Mouse (Mus musculus): Measurements from ENCODE around the gene Ntng1. TPM values are rescaled to one million over a fixed set of nuclear protein-coding genes. Genes with fewer than 3 reads are reported as not detected.
"Not testable (repeated sequence)": the region's sequence is repeated elsewhere in the genome, so short reads cannot be mapped to it uniquely, and the experiment has no call there.

The Ntng1 gene
- polyA plus RNA-seq, 1 experiment from 2014 or later = 22.5 TPM

DNA sequence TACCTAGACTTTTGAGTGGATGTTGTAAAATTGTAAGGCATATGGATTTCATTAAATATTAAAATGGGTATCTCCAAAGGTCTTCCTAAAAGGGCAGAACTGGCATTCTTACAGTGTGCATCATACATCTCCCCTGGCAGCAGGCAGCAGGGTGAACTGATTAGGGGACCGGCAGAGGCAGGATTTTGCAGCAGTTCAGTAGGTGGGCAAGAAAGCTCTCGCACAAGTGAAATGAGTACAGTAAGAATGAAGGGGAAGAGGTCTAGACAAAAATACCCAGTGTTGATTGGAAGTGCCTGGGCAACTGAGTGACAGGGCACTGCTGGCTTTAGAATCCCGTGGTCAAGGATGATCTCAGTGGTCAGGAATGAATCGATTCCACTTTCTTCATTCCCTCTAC lies 378.7 kb downstream of the Ntng1 start:
- Histone ChIP-seq H3K27ac (ENCODE audit: low read depth, low read length) (no peak overlapping the region), H3K36me3 (ENCODE audit: control insufficient read depth, insufficient read depth, low read length) (no peaks in the 10 kb centered on the region), H3K4me3 (ENCODE audit: low read depth, low read length) (no peak overlapping the region), H3K9me3 (ENCODE audit: control insufficient read depth, low read length) (no peaks in the 10 kb centered on the region), H3K4me2 (ENCODE audit: low read depth, low read length) (no peak overlapping the region), H3K9ac (replicated peaks; ENCODE audit: low read depth, low read length) (no peak overlapping the region), H3K27me3 (ENCODE audit: control insufficient read depth, insufficient read depth, low read length) (no peaks in the 10 kb centered on the region), H3K4me1 (ENCODE audit: control insufficient read depth, insufficient read depth, low read length) (no peaks in the 10 kb centered on the region)
- ATAC-seq (ENCODE audit: low read depth) = no peak
- 79% methylated on average over 4 of the region's 4 CpGs for WGBS

DNA sequence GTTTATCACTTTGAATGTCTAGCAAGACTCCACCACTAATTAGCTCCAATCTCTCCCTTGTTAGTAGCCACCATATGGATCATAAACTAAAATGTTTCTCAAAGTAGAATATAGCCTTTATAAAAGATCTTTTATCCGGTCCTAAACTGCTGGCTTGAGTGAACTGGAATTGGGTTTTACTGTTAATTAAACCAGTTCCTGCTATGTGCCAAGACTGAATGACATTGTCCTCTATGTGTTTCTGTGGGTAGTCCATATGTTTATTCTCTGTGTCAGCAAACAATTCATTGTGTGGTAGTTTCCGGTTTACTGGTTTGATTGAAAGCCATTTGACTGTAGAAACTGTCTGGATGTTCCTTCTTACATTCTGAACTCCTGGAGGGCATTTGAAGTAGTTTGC lies 387.4 kb downstream of the Ntng1 start:
- Histone ChIP-seq H3K9ac (replicated peaks; ENCODE audit: low read depth, low read length) (no peak overlapping the region), H3K9me3 (ENCODE audit: control insufficient read depth, low read length) (no peaks in the 10 kb centered on the region), H3K4me2 (ENCODE audit: low read depth, low read length) (no peak overlapping the region), H3K27me3 (ENCODE audit: control insufficient read depth, insufficient read depth, low read length) (no peaks in the 10 kb centered on the region), H3K4me1 (ENCODE audit: control insufficient read depth, insufficient read depth, low read length) (no peaks in the 10 kb centered on the region), H3K27ac (ENCODE audit: low read depth, low read length) (no peak overlapping the region), H3K36me3 (ENCODE audit: control insufficient read depth, insufficient read depth, low read length) (no peaks in the 10 kb centered on the region), H3K4me3 (ENCODE audit: low read depth, low read length) (no peak overlapping the region)
- ATAC-seq (ENCODE audit: low read depth) = no peak
- WGBS = 51% methylated on average over 2 of the region's 2 CpGs

DNA sequence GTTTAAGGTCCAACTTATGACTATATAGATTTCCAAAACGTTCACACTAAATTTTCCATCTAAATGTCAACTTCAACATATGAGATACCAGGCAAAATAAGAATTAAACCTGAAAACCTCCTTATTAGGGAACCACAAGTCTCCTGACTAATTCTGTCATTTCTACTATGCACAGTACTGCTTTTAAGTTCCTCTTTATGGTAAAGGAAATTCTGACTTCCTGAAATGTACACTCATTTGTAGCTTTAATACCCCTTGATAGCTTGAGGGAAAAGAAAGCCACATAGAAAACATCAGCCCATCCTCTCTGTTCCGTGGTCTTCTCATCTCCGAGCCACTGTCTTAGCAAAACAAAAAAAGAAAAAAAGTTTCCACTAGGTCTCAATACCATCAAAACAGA lies 396.2 kb downstream of the Ntng1 start:
- ATAC-seq (ENCODE audit: low read depth); H3K4me3 ChIP-seq (ENCODE audit: low read depth, low read length); H3K27ac ChIP-seq (ENCODE audit: low read depth, low read length); H3K27me3 ChIP-seq (ENCODE audit: control insufficient read depth, insufficient read depth, low read length); H3K4me2 ChIP-seq (ENCODE audit: low read depth, low read length); H3K9ac ChIP-seq (replicated peaks; ENCODE audit: low read depth, low read length); H3K4me1 ChIP-seq (ENCODE audit: control insufficient read depth, insufficient read depth, low read length); H3K9me3 ChIP-seq (ENCODE audit: control insufficient read depth, low read length); H3K36me3 ChIP-seq (ENCODE audit: control insufficient read depth, insufficient read depth, low read length): not testable (repeated sequence)
- WGBS = 76% methylated on average over 3 of the region's 3 CpGs

DNA sequence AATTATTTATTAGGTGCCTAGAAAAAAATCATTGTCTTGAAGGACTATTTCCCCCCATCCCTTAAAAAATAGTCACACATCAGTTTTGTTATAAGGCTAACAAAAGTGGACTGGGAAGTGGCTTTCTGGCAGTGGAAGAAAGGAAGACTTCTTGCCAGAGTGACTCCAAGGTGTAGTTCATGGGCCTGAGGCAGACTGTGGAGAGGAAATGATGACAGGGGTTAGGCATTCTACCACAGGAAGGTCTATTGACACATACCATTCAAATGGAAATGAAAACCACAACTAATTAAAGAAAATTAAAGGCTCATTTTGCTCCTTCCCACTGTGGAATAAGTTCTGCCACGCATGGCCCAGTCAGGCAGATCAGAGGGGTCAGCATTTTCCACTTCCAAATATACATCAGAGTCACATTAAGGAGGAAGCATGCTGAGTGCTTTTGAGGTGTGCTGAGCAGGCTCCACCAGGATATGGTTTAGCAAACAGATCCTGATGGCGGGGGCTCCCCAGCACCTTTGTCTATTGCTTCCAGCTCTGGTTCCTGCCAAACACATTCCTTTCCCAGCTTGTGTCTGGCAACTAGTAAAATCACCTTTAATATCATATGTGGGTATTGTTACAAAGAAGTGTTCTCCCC lies 403.2 kb downstream of the Ntng1 start:
- Histone ChIP-seq H3K27ac (ENCODE audit: low read depth, low read length) (no peak overlapping the region), H3K4me2 (ENCODE audit: low read depth, low read length) (no peak overlapping the region), H3K36me3 (ENCODE audit: control insufficient read depth, insufficient read depth, low read length) (no peaks in the 10 kb centered on the region), H3K9me3 (ENCODE audit: control insufficient read depth, low read length) (no peaks in the 10 kb centered on the region), H3K4me3 (ENCODE audit: low read depth, low read length) (no peak overlapping the region), H3K4me1 (ENCODE audit: control insufficient read depth, insufficient read depth, low read length) (no peaks in the 10 kb centered on the region), H3K9ac (replicated peaks; ENCODE audit: low read depth, low read length) (no peak overlapping the region), H3K27me3 (ENCODE audit: control insufficient read depth, insufficient read depth, low read length) (no peaks in the 10 kb centered on the region)
- WGBS = 43% methylated on average over 2 of the region's 2 CpGs
- ATAC-seq (ENCODE audit: low read depth) = no peak

DNA sequence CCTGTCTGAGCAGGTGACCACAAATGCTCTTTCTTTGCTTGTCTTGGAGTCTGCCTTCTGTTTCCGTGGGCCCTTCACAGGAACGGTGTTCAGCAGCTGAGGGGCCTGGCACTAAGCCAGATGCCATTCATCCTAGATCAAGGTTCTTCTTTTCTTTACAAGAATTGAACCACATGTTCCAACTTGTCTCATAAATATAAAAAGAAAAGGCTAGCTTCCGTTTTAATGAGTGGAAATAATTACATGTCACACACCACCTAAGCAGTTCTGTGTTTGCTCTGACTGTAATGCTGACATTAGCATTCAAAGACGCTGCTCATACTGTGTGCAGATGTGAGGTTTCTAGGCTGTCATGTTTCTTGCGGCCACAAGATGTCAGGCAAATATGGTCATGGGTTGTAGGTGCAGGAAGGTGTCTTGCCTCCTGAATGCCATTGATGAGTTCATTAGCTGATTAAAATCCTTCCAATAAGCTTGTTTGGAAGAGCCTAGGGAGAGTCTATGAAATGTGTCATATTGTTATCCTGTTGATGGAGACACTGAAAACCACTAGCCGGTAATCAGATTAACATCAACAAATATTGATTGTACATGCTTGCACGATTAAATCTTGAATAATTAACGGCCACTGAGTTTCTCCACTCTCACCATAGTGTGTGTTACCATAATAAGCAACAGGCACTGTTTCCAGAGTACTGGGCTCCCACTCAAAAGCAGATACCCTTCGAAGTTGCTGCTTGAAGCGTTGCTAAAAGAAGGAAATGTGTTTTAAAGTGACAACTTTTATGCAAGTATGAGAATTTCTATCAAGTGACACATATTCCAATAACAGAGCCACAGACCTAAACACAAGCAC lies 411.3 kb downstream of the Ntng1 start:
- no peak overlapping the region for H3K4me3 ChIP-seq (ENCODE audit: low read depth, low read length)
- WGBS = 47% methylated on average over 10 of the region's 10 CpGs
- H3K36me3 ChIP-seq (ENCODE audit: control insufficient read depth, insufficient read depth, low read length) = no peaks in the 10 kb centered on the region
- no peak overlapping the region for H3K27ac ChIP-seq (ENCODE audit: low read depth, low read length)
- H3K9ac ChIP-seq (replicated peaks; ENCODE audit: low read depth, low read length) = no peak overlapping the region
- H3K9me3 ChIP-seq (ENCODE audit: control insufficient read depth, low read length) = no peaks in the 10 kb centered on the region
- ATAC-seq (ENCODE audit: low read depth) = peak; percentile 94
- H3K4me1 ChIP-seq (ENCODE audit: control insufficient read depth, insufficient read depth, low read length) = 0 out of 2 replicates have a peak, but pooled peaks cover 7% of the 10 kb centered on the region
- no peak overlapping the region for H3K4me2 ChIP-seq (ENCODE audit: low read depth, low read length)
- H3K27me3 ChIP-seq (ENCODE audit: control insufficient read depth, insufficient read depth, low read length) = no peaks in the 10 kb centered on the region

DNA sequence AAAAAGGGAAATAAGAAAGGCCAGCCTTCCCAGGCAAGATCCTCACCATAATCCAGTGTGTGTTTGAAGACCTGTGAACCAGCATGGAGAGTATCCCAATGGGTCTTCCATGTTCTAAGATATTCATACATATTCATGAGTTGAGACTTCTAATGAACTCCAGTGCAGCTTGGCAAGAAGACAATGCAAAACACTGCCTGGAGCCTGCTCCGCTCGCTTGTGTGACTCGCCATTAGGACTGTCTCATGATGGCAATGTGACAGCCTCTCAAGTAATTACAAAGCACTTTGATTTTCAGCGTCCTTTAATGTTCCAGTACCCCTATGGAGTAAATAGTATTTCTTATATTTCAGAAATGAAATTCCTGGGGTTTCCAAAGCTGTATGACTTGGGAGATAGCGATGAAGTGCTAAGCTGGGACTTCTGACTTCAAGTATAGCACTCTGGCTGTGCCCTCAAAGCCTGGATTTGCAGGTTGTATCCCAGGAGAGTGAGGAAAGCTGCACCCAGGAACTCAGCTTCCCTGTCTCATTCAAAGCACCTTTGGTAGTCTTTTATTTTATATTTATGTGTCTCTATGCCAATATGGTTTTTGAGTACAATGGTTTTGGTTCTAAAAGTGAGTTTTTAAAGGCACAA lies 412.1 kb downstream of the Ntng1 start:
- no peak overlapping the region for H3K4me3 ChIP-seq (ENCODE audit: low read depth, low read length)
- H3K36me3 ChIP-seq (ENCODE audit: control insufficient read depth, insufficient read depth, low read length) = no peaks in the 10 kb centered on the region
- H3K4me2 ChIP-seq (ENCODE audit: low read depth, low read length) = no peak overlapping the region
- ATAC-seq (ENCODE audit: low read depth) = peak; percentile 85
- 0 out of 2 replicates have a peak, but pooled peaks cover 7% of the 10 kb centered on the region for H3K4me1 ChIP-seq (ENCODE audit: control insufficient read depth, insufficient read depth, low read length)
- no peak overlapping the region for H3K27ac ChIP-seq (ENCODE audit: low read depth, low read length)
- H3K9ac ChIP-seq (replicated peaks; ENCODE audit: low read depth, low read length) = no peak overlapping the region
- H3K9me3 ChIP-seq (ENCODE audit: control insufficient read depth, low read length) = no peaks in the 10 kb centered on the region
- 29% methylated on average over 5 of the region's 5 CpGs for WGBS
- no peaks in the 10 kb centered on the region for H3K27me3 ChIP-seq (ENCODE audit: control insufficient read depth, insufficient read depth, low read length)

Other genes starting within 250 kb of the Ntng1 start
- 22.8 and 28.9 TPM in 2 replicates for gene Prmt6, start 107.0 kb upstream of the Ntng1 start, polyA plus RNA-seq (2014; fragmentation: Nextera tagmentation; extraction: Ambion mirVana)